Mouse (Mus musculus): ENCODE measurements around the gene Lama5.

Gene Lama5

GRCm38 (mm10) chr2:180225762-180226378 lies at the start of gene Lama5:
Gene Lama5, minus strand, starts transcription at chr2:180225859.
- in situ Hi-C loops (cut with MboI, MseI), result loop anchor here in 1 of 2 experiments (10.0 kb wide), 1 partner anchor 811 kb away; no protein-coding TSS in a partner anchor

- in situ Hi-C loops (cut with MboI, MseI), result no loop called here
These were observed 48.9 kb upstream of the Lama5 start for GRCm38 (mm10) chr2:180274523-180274922.

- in situ Hi-C loops (cut with MboI, MseI), result no loop called here
These were observed 48.0 kb upstream of the Lama5 start, which contains the start of gene Cables2 for GRCm38 (mm10) chr2:180273394-180274244. Gene Cables2, minus strand, starts transcription at chr2:180273496.

GRCm38 (mm10) chr2:180272884-180273321 lies 47.2 kb upstream of the Lama5 start:
- in situ Hi-C loops (cut with MboI, MseI), result no loop called here

- in situ Hi-C loops (cut with MboI, MseI), result no loop called here
These were observed 46.2 kb upstream of the Lama5 start for GRCm38 (mm10) chr2:180271804-180272395.

GRCm38 (mm10) chr2:180270537-180271255 lies 45.0 kb upstream of the Lama5 start:
- in situ Hi-C loops (cut with MboI, MseI), result no loop called here

GRCm38 (mm10) chr2:180269329-180269728 lies 43.7 kb upstream of the Lama5 start:
- in situ Hi-C loops (cut with MboI, MseI), result no loop called here

- in situ Hi-C loops (cut with MboI, MseI), result no loop called here
These were observed 42.3 kb upstream of the Lama5 start for GRCm38 (mm10) chr2:180267955-180268354.

- in situ Hi-C loops (cut with MboI, MseI), result no loop called here
These were observed 37.2 kb upstream of the Lama5 start for GRCm38 (mm10) chr2:180262891-180263290.

- in situ Hi-C loops (cut with MboI, MseI), result no loop called here
These were observed 36.8 kb upstream of the Lama5 start for GRCm38 (mm10) chr2:180262441-180262840.

- in situ Hi-C loops (cut with MboI, MseI), result no loop called here
These were observed 36.2 kb upstream of the Lama5 start for GRCm38 (mm10) chr2:180261901-180262300.

GRCm38 (mm10) chr2:180260610-180261480 lies 35.2 kb upstream of the Lama5 start:
- in situ Hi-C loops (cut with MboI, MseI), result no loop called here

GRCm38 (mm10) chr2:180259826-180260609 lies 34.4 kb upstream of the Lama5 start:
- in situ Hi-C loops (cut with MboI, MseI), result loop anchor here (5.0 to 10.0 kb wide), 3 partner anchors 215 to 335 kb away; partner anchors contain the start of genes Psma7 (in 1 of the 2) and Ss18l1 (in 1 of the 2)

- in situ Hi-C loops (cut with MboI, MseI), result loop anchor here (5.0 to 10.0 kb wide), 3 partner anchors 214 to 334 kb away; partner anchors contain the start of genes Psma7 (in 1 of the 2) and Ss18l1 (in 1 of the 2)
These were observed 33.4 kb upstream of the Lama5 start for GRCm38 (mm10) chr2:180258951-180259484.

- in situ Hi-C loops (cut with MboI, MseI), result loop anchor here (5.0 to 10.0 kb wide), 3 partner anchors 213 to 333 kb away; partner anchors contain the start of genes Psma7 (in 1 of the 2) and Ss18l1 (in 1 of the 2)
These were observed 32.6 kb upstream of the Lama5 start for GRCm38 (mm10) chr2:180257963-180258865.

- in situ Hi-C loops (cut with MboI, MseI), result loop anchor here (5.0 to 10.0 kb wide), 3 partner anchors 212 to 332 kb away; partner anchors contain the start of genes Psma7 (in 1 of the 2) and Ss18l1 (in 1 of the 2)
These were observed 31.4 kb upstream of the Lama5 start, which contains the start of gene Rps21 for GRCm38 (mm10) chr2:180257001-180257521. Gene Rps21, plus strand, starts transcription at chr2:180257377.

- in situ Hi-C loops (cut with MboI, MseI), result loop anchor here (5.0 to 10.0 kb wide), 3 partner anchors 212 to 332 kb away; partner anchors contain the start of genes Psma7 (in 1 of the 2) and Ss18l1 (in 1 of the 2)
These were observed 30.8 kb upstream of the Lama5 start for GRCm38 (mm10) chr2:180256296-180257000.

All from T-helper 17 cell (primary cell).